Mouse (Mus musculus) cerebellum, adult 2 months (tissue): ENCODE results near the gene Gabrg3. TPM values are rescaled to one million over a fixed set of nuclear protein-coding genes. Genes with fewer than 3 reads are reported as not detected.

ENCODE experiments used
- DNase-seq, 2 experiments: peaks; one replicate each; pipeline ENCODE4 v3.0.0; 2021
- H3K27ac ChIP-seq: fragments of 200-500 bp; 2 replicates; pipeline ENCODE4 v1.5.1; 2012; ENCODE audit warnings: low read length, control low read depth, inconsistent platforms; ENCODE audit not compliant: insufficient read depth
- H3K27me3 ChIP-seq: fragments of 200-500 bp; 2 replicates; pipeline ENCODE4 v1.6.1; 2012; ENCODE audit warnings: inconsistent platforms, mild to moderate bottlenecking, low read length, moderate library complexity; ENCODE audit not compliant: control insufficient read depth, insufficient read depth
- H3K4me1 ChIP-seq: fragments of 200-500 bp; 2 replicates; pipeline ENCODE4 v1.6.1; 2011; ENCODE audit warnings: low read length; ENCODE audit not compliant: control insufficient read depth, insufficient read depth
- H3K4me3 ChIP-seq: fragments of 200-500 bp; replicated peaks from 2 replicates; pipeline ENCODE3; 2011; ENCODE audit warnings: mild to moderate bottlenecking, low read depth, low read length, control low read depth; ENCODE audit not compliant: insufficient read depth
- CTCF ChIP-seq: fragments of 200-500 bp; IDR thresholded peaks from 2 replicates; pipeline ENCODE4 v1.5.1; 2011; ENCODE audit warnings: low read depth, mild to moderate bottlenecking, control low read depth, low read length, moderate library complexity, borderline replicate concordance; ENCODE audit not compliant: insufficient read depth
- POLR2A ChIP-seq: fragments of 200-500 bp; IDR thresholded peaks from 2 replicates; pipeline ENCODE4 v1.6.1; 2011; ENCODE audit warnings: low read length, control low read depth, borderline replicate concordance; ENCODE audit not compliant: insufficient read depth
- WGBS: fragments of 180-500 bp; shearing (Covaris S2); methylation state at CpG from one replicate; pipeline ENCODE4 v1.1.7; 2018; 5-methylcytosine and 5-hydroxymethylcytosine counted together
- polyA plus RNA-seq: library from polyadenylated mRNA; depleted of rRNA; stranded (reverse); fragments of >200 nt; gene quantifications from 2 replicates; pipeline ENCODE4 v1.2.3, GENCODE M21; 2012

Gene Gabrg3
- polyA plus RNA-seq, 1 experiment, result 2.7 TPM

DNA sequence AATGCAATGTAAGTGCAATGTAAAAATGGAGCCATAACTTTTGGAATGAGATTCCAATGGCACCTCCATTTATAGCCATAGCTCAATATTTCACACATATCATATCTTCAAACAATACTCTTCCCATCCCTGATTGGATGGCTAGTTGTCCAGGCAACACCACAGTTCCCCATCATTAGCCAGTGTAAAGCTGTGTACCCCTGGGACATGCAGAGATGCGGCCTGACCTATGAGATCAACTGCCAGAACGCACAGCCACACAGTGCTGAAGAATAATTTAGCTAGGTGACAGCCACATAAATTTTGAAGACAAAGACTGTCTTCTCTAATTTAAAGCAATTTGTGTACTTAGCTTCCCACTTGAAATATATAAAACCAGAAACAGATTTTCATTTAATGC lies 472.1 kb downstream of the Gabrg3 start:
- DNase-seq, result no peak
- 59% methylated on average over 2 of the region's 2 CpGs for WGBS

DNA sequence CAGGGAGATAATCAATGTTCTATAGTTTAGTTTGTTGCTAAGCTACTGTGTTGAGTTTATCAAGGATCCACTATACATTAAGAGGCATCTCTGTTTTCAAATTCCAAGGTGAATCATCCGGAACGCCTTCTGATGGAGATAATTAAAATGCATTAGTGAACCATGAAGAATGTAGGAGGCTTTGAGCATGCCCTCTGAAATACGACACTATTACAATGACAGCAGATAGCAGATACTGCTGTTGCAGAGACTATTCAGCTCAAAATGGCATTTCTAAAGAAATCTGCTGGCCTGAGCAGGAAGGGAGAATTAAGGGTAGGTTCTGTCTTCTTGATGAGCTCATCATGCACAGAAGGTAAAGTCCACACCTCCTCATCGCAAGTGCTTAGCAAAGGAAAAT lies 487.2 kb downstream of the Gabrg3 start:
- H3K27ac ChIP-seq, result no peak overlapping the region
- WGBS, result 10% methylated on average over 4 of the region's 4 CpGs
- no peaks in the 10 kb centered on the region for H3K4me1 ChIP-seq
- TF ChIP-seq POLR2A (no peak), CTCF (no peak)
- no peak for DNase-seq
- H3K4me3 ChIP-seq, result no peak overlapping the region
- no peaks in the 10 kb centered on the region for H3K27me3 ChIP-seq

More for the DNA sequence above, 472.1 kb downstream of the Gabrg3 start:
- TF ChIP-seq CTCF (no peak), POLR2A (no peak)
- Histone ChIP-seq H3K4me1 (no peaks in the 10 kb centered on the region), H3K27ac (no peak overlapping the region), H3K4me3 (no peak overlapping the region), H3K27me3 (no peaks in the 10 kb centered on the region)

DNA sequence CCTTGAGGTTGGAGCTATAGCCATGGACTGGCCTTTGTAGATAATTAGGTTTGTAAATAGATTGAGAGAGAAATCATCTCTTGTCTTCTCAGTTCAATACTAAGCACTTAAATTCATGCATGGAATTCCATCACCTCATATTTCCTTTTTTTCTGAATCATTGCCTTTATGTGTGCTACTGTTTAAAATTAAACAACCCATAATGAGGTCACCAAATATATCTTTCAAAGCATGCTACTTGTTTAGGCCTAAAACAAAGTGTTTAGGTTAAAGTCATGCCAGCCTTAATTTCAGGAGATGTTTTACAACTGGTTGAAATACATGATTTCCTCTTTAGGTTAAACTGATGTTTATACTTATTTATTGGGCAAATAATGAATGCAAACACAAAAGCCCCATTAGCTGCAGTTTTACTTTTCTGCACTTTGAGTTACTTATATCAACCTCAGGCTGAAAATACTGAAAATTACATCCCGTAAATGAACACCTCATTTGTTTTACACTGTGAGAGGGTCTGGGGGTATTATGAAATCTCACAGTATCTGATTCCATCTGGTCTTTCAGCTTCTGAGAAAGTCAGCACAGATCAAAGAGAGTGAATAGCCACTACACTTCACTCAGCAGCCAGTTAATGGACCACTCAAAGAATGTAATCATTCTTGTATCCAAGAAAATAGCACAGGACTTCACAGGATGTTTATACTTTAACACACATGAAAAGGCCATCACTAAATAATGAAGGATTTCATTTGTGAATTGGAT lies 519.5 kb downstream of the Gabrg3 start:
- WGBS, result 78% methylated on average over 1 of the region's 1 CpGs
- no peak for DNase-seq
- no peaks in the 10 kb centered on the region for H3K27me3 ChIP-seq
- H3K4me1 ChIP-seq, result no peaks in the 10 kb centered on the region
- no peak overlapping the region for H3K4me3 ChIP-seq
- H3K27ac ChIP-seq, result no peak overlapping the region
- TF ChIP-seq CTCF, result no peak
- no peak for TF ChIP-seq POLR2A

DNA sequence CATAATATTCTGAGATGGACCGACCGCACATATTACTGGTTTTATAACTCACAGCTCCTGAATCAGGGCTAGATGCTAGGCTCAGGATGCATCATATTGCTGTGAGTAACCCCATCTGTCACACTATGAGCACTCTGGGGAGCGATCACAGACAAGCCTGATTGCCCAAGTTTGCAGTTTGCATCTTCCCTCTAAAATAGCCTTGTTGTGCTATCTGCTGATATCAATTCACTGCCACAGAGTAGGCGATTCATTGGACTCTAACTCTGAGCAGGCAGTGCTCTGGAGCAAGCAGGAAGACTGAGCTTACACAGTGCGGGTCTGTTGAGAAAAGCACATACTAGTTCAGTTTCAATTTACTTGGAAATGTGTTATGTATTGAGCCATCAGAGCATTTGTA lies 543.4 kb downstream of the Gabrg3 start:
- 85% methylated on average over 5 of the region's 5 CpGs for WGBS

DNA sequence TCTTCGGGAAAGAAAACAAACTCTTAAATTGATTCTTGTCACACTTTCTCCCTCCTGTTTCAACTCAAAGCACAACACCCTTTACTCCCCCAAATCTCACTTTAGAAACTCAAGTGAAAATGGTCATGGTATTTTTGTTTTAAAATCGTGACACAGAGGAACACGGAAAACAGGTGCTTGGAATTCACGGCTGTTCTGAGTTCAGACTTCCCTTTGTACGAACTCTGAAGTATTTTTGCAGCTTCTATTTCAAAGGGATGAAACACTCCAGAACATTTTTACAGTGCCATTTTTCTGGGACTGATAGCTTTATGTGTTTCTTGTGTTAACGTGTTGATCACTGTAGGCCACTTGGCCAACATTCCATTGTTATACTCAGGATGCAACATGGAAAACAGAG lies 561.5 kb downstream of the Gabrg3 start:
- no peak overlapping the region for H3K27ac ChIP-seq
- TF ChIP-seq POLR2A (no peak), CTCF (no peak)
- no peaks in the 10 kb centered on the region for H3K4me1 ChIP-seq
- no peak for DNase-seq
- no peak overlapping the region for H3K4me3 ChIP-seq
- no peaks in the 10 kb centered on the region for H3K27me3 ChIP-seq
- 88% methylated on average over 6 of the region's 6 CpGs for WGBS

More for the DNA sequence above, 543.4 kb downstream of the Gabrg3 start:
- H3K27me3 ChIP-seq, result no peaks in the 10 kb centered on the region
- no peak for DNase-seq
- no peak overlapping the region for H3K27ac ChIP-seq
- H3K4me3 ChIP-seq, result no peak overlapping the region
- no peaks in the 10 kb centered on the region for H3K4me1 ChIP-seq
- TF ChIP-seq POLR2A (no peak), CTCF (no peak)

DNA sequence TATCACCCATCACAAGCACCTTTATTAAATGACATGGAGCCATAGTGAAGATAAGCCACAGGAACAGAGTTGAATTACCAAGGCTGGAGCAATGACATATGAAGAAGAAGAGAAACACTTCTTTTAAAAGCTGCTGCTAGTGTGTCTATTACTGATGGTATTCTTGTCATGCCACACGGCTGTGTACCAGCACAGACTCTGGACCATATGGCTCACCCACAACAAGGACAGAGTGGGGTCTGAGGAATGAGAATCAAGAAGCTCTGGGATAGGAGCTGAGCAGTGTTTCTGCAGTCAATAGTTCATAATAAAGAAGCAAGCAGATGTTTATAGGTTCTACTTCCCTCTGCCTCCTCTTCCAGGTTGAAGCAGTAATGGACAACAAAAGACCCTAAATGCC lies 585.1 kb downstream of the Gabrg3 start:
- no peak for TF ChIP-seq CTCF
- TF ChIP-seq POLR2A, result no peak
- H3K4me3 ChIP-seq, result no peak overlapping the region
- no peaks in the 10 kb centered on the region for H3K4me1 ChIP-seq
- H3K27ac ChIP-seq, result no peak overlapping the region
- WGBS, result 63% methylated on average over 1 of the region's 1 CpGs
- H3K27me3 ChIP-seq, result no peaks in the 10 kb centered on the region
- DNase-seq, result no peak

DNA sequence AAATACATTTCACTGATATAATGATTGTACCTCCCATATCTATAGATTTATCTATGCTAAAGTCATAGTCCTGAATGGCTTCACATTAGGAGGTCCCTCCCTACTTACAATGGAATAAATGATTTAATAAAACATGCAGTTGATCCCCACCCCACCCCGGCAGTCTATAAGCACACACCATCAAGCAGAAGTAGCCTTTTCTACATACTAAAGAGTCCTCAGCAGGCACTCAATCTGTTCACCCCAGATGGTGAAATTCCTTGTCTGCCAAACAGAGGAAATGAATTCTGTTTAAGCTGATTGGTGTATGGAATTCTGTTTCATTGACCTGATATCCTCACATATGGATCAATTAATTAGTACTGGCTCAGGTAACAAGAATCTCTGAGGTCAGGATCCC lies 607.9 kb downstream of the Gabrg3 start:
- Histone ChIP-seq H3K27ac (no peak overlapping the region), H3K27me3 (no peaks in the 10 kb centered on the region), H3K4me3 (no peak overlapping the region), H3K4me1 (no peaks in the 10 kb centered on the region)
- peak; percentile 44 to 75 for DNase-seq
- WGBS, result 45% methylated on average over 1 of the region's 1 CpGs
- TF ChIP-seq POLR2A (no peak), CTCF (no peak)

DNA sequence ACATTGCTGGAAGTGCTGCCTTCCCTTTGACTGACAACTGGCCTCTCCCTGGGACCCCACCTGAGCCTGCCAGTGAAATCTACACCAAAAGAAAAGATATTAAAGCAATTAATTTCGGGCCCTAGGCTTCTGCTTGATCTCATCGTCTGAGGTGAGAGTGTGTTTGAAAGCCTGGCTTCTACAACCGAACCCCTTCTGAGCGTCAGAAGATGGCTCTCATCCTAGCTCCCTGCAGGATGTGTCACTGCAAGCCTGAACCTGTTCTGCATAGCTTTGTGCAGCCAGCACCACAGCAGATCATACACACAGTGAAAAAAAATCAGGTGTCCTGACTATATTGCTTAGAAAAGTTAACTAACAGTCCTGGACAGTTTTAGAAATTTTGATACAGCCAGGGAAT lies 618.8 kb downstream of the Gabrg3 start:
- no peak overlapping the region for H3K4me3 ChIP-seq
- no peak overlapping the region for H3K27ac ChIP-seq
- no peaks in the 10 kb centered on the region for H3K27me3 ChIP-seq
- no peaks in the 10 kb centered on the region for H3K4me1 ChIP-seq
- 41% methylated on average over 4 of the region's 4 CpGs for WGBS
- no peak for TF ChIP-seq CTCF
- TF ChIP-seq POLR2A, result no peak
- DNase-seq, result peak; percentile 43 to 71
